Mouse (Mus musculus) brain, adult 2 months (tissue): ENCODE results near the gene Srebf2.
A peak's percentile ranks its signal among the peaks of the same experiment; 100 is the strongest.

Experiments
- DNase-seq: peaks from one replicate; pipeline ENCODE4 v3.0.0; 2011; ENCODE audit warnings: low read depth, low spot score

The Srebf2 gene

GRCm38 (mm10) chr15:82182311-82182710 lies 35.3 kb downstream of the Srebf2 start:
- no peak for DNase-seq

DNA sequence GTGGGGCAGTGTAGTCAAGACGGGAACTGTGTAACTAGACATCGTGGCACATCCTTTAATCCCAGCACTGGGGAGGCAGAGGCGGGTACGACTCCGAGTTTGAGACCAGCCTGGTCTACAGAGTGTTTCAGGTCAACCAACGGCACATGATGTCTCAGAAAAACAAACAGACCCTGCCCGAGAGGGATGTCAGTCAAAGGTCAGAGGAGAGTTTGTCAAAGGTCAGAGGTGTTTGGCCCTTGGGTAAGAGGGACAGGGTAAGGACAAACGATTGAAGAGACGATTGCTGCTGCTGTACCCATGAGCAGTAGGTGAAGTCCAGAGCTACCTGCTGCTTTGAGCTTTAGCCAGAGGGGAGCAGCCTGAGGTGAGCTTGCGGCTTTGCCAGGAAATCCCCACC lies 36.6 kb downstream of the Srebf2 start:
- no peak for DNase-seq

- no peak for DNase-seq
Measured at GRCm38 (mm10) chr15:82184183-82184582, 37.2 kb downstream of the Srebf2 start.

- DNase-seq, result no peak
Measured at GRCm38 (mm10) chr15:82184656-82185055, 37.7 kb downstream of the Srebf2 start.

- DNase-seq, result no peak
Measured at GRCm38 (mm10) chr15:82185062-82185783, 38.2 kb downstream of the Srebf2 start.

DNA sequence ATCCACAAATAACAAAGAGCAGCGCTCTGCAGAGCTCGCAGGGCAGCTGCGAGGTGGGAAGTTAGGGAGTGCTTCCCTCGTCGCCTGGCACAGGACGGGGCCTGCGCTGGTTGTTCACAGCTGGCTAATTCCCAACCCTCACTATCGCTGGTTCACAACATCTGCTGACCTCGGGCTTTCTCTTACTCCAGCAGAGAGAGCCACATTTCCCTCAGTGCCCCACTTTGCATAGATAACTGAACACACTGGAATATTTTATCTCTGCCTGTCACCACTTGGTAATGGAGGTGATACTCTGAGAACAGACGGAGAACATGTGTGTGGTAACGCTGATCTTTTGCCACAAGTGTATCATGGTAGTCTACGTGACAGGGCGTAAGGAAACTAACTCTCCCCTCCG lies 39.1 kb downstream of the Srebf2 start:
- DNase-seq, result peak; percentile 59

DNA sequence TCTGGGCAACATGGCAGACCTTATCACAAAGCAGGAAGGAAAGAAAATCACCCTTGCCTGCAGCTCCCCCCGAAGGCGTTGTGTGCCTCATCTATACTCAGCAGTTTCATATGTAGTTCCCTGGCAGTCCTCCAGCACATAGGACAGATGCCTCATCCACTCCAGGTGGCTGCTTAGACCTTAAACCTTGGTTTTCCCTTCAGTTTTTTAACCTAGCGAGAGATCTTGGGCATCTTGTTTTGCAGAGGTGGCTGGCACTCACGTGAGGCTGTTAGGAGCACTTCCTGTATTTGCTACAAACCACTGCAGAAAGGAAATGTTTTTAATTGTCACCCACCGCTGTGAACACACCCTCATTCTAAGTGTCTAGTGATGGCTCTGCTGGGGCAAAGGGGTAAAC lies 40.0 kb downstream of the Srebf2 start:
- no peak for DNase-seq

DNA sequence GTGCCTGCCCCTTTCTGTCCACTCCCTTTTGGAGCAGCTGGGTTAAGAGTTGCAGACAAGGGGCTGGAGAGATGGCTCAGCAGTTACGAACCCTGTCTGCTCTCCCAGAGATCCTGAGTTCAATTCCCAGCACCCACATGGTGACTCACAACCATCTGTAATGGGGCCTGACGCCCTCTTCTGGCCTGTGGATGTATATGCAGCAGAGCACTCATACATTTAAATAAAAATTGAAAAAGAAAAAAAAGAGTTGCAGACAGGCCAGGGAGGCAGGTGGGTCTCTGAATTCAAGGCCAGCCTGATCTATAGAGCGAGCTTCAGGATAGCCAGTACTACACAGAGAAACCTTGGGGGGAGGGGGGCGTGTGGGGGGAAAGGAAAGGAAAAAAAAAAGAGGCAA lies 40.4 kb downstream of the Srebf2 start:
- DNase-seq, result no peak

GRCm38 (mm10) chr15:82187924-82188323 lies 40.9 kb downstream of the Srebf2 start:
- DNase-seq, result no peak

GRCm38 (mm10) chr15:82188481-82189240 lies 41.7 kb downstream of the Srebf2 start:
- DNase-seq, result no peak

DNA sequence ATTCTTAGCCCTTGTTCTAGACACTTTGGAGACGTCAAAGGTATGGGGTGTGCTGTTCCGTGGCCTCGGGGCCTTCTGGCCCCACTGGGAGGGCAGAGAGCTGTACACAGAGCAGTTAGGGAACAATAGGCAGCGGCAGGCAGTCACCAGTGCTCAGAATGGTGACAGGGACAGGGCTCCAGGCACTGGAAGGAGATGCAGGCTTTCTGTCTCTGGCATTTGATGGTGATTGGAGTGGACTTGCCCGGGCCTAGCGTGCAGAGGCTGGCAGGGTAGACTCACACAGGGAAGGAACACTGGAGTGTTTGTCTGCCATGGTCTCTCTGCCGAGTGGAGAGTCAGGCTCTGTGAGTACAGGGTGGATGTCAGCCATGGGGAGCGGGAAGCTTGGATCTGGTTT lies 45.6 kb downstream of the Srebf2 start:
- DNase-seq, result peak; percentile 73

- DNase-seq, result peak; percentile 62
Measured at GRCm38 (mm10) chr15:82196300-82196699, 49.3 kb downstream of the Srebf2 start.

GRCm38 (mm10) chr15:82197246-82197750 lies 50.3 kb downstream of the Srebf2 start:
- DNase-seq, result no peak

- no peak for DNase-seq
Measured at GRCm38 (mm10) chr15:82197937-82198336, 51.0 kb downstream of the Srebf2 start.

DNA sequence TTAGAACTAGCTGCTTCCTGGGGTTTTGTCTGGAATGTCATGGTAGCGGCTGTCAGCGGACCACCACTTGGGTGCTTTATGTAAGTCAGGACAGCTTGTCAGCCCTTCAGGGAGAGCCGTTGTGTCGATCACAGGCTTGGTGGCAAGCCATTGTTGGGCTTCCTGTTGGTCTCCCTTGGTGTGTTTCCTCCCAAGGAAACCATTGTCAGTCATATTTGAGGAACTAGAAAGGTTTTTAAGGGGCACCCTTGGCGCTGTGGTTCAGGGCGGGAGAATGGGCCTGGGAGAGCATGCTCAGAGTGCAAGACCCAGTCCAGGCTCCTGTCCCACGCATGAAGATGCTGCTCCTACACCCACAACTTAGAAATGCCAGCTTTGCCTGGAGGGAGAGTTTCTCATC lies 51.4 kb downstream of the Srebf2 start:
- DNase-seq, result no peak

DNA sequence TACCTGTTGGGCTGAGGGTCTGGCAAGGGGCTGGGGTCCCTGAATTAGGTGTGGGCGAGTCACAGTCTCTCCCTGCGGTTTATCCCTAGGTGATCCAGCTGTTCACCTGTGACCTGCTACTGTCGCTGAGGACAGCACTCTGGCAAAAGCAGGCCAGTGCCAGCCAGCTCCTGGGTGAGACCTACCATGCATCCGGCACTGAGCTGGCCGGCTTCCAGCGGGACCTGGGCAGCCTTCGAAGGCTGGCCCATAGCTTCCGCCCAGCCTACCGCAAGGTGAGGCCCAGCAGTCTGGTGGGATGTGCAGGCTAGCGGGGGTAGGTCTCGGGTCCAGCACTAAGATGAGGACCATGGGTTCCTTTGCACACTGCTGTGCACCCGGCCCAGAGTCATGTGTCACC lies 52.6 kb downstream of the Srebf2 start:
- DNase-seq, result no peak

GRCm38 (mm10) chr15:82202086-82202485 lies 55.1 kb downstream of the Srebf2 start:
- no peak for DNase-seq

GRCm38 (mm10) chr15:82203090-82203489 lies 56.1 kb downstream of the Srebf2 start:
- no peak for DNase-seq

- peak; percentile 82 for DNase-seq
Measured at GRCm38 (mm10) chr15:82203611-82204351, 56.8 kb downstream of the Srebf2 start.

GRCm38 (mm10) chr15:82204680-82205371 lies 57.8 kb downstream of the Srebf2 start:
- DNase-seq, result no peak

GRCm38 (mm10) chr15:82206365-82207104 lies 59.6 kb downstream of the Srebf2 start:
- DNase-seq, result peak; percentile 96
